In the genomic region with DNA sequence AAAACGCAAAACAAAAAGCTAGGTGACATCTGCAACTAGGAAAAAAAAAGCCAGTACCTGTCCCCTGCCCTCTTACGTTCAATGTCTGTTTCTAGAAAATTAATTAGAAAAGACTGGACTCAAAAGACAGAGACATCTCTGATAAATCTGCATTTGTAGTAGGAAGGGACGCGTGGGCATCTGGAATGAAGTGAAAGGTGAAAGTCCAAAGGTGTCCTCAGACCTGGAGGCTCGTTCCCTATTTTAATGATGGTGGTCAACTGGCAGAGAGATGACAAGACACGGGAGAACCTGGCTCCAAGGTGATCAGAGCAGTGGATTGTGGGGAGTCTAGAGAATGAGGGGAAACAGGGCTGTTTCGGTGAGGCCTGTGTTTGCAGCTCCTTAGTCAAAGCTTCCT, we compare ENCODE assay signal across 24 mouse cellular contexts.
DNase-seq lines count a peak whose midpoint lies in the region; ATAC-seq and TF ChIP-seq lines count a peak whose summit lies in the region.
"Had no signal": no experiment of that assay in that cellular context is flagged by ENCODE, and none has a peak within 500 bp of the region (broad histone marks: within the 10 kb centered on the region; RNA-seq: fewer than 3 reads in every experiment).

No protein-coding gene starts in this region.

- H3K4me1 ChIP-seq in kidney, embryonic 15.5 days: peaks cover 11% of the 10 kb centered on the region
- H3K4me1 ChIP-seq in liver, postnatal 0 days (ENCODE audit: insufficient read depth): peaks cover 14% of the 10 kb centered on the region
- peaks cover 15% of the 10 kb centered on the region for H3K4me1 ChIP-seq in liver, embryonic 12.5 days
- H3K4me1 ChIP-seq: embryonic facial prominence, embryonic 15.5 days had no signal

- H3K4me2 ChIP-seq in kidney, embryonic 15.5 days: no peak overlapping the region
- no peak overlapping the region for H3K4me2 ChIP-seq in liver, postnatal 0 days (ENCODE audit: low read depth, low read length)
- H3K4me2 ChIP-seq in liver, embryonic 12.5 days: no peak overlapping the region
- H3K4me2 ChIP-seq: embryonic facial prominence, embryonic 13.5 days; embryonic facial prominence, embryonic 15.5 days had no signal

- no peak for ATAC-seq in kidney, embryonic 15.5 days (replicated peaks; ENCODE audit: low FRiP score)
- no peak for ATAC-seq in liver, postnatal 0 days
- no peak for ATAC-seq in liver, embryonic 12.5 days
- ATAC-seq: forebrain, embryonic 14.5 days had no signal

- DNase-seq in kidney, adult 11 months: peak; percentile 37
- no peak for DNase-seq in kidney, postnatal 4 days
- peak; percentile 30 to 60 for DNase-seq in kidney, adult 8-10 months
- no peak for DNase-seq in kidney, adult 18-20 months
- peak; percentile 26 to 59 for DNase-seq in kidney, postnatal 36 days
- DNase-seq in liver, postnatal 0 days: no peak
- DNase-seq: adrenal gland, adult 2 months; adrenal gland, postnatal 10 days; adrenal gland, postnatal 25 days; cerebellum, adult 11 months; cerebellum, adult 18-20 months; cerebellum, adult 8-10 months; cerebellum, adult 9-11 months; cerebellum, postnatal 14 days; cerebellum, postnatal 36 days; embryo, embryonic 11 days had no signal

- no peak overlapping the region for H3K27ac ChIP-seq in kidney, embryonic 15.5 days
- peak overlapping the region; percentile 71; the same call in 1 of the 2 replicates for H3K27ac ChIP-seq in liver, postnatal 0 days (ENCODE audit: low read depth)
- no peak overlapping the region for H3K27ac ChIP-seq in liver, embryonic 12.5 days
- H3K27ac ChIP-seq: embryonic facial prominence, embryonic 13.5 days; embryonic facial prominence, embryonic 15.5 days; forebrain, embryonic 10.5 days; forebrain, embryonic 12.5 days had no signal

- no peaks in the 10 kb centered on the region for H3K9me3 ChIP-seq in kidney, embryonic 15.5 days (replicated peaks)
- H3K9me3 ChIP-seq in liver, postnatal 0 days (ENCODE audit: low read length): no peaks in the 10 kb centered on the region
- no peaks in the 10 kb centered on the region for H3K9me3 ChIP-seq in liver, embryonic 12.5 days (replicated peaks)
- H3K9me3 ChIP-seq: embryonic facial prominence, embryonic 13.5 days; embryonic facial prominence, embryonic 15.5 days; forebrain, embryonic 10.5 days; forebrain, embryonic 12.5 days had no signal

- H3K36me3 ChIP-seq in kidney, embryonic 15.5 days: no peaks in the 10 kb centered on the region
- H3K36me3 ChIP-seq in liver, postnatal 0 days (replicated peaks; ENCODE audit: insufficient read depth, low read length): no peaks in the 10 kb centered on the region
- H3K36me3 ChIP-seq in liver, embryonic 12.5 days: no peaks in the 10 kb centered on the region
- H3K36me3 ChIP-seq: embryonic facial prominence, embryonic 13.5 days; embryonic facial prominence, embryonic 15.5 days; forebrain, embryonic 10.5 days; forebrain, embryonic 12.5 days had no signal

- WGBS in kidney, embryonic 15.5 days: 83% methylated on average over 7 of the region's 7 CpGs
- 64% methylated on average over 7 of the region's 7 CpGs for WGBS in liver, postnatal 0 days (ENCODE audit: insufficient replicate concordance)
- 73% methylated on average over 7 of the region's 7 CpGs for WGBS in liver, embryonic 12.5 days (ENCODE audit: insufficient replicate concordance)

- H3K27me3 ChIP-seq in kidney, embryonic 15.5 days: no peaks in the 10 kb centered on the region
- no peaks in the 10 kb centered on the region for H3K27me3 ChIP-seq in liver, postnatal 0 days (ENCODE audit: insufficient read depth, low read length)
- no peaks in the 10 kb centered on the region for H3K27me3 ChIP-seq in liver, embryonic 12.5 days (replicated peaks)
- H3K27me3 ChIP-seq: embryonic facial prominence, embryonic 13.5 days; embryonic facial prominence, embryonic 15.5 days; forebrain, embryonic 12.5 days had no signal

- TF ChIP-seq CTCF in liver, postnatal 0 days (IDR thresholded peaks at IDR 0.05; ENCODE audit: low read depth): no peak

- H3K9ac ChIP-seq in kidney, embryonic 15.5 days: no peak overlapping the region
- no peak overlapping the region for H3K9ac ChIP-seq in liver, postnatal 0 days (replicated peaks)
- no peak overlapping the region for H3K9ac ChIP-seq in liver, embryonic 12.5 days
- H3K9ac ChIP-seq: embryonic facial prominence, embryonic 13.5 days; embryonic facial prominence, embryonic 15.5 days; forebrain, embryonic 12.5 days had no signal

- TF ChIP-seq EP300 in liver, postnatal 0 days (IDR thresholded peaks at IDR 0.05; ENCODE audit: low read depth): no peak

- H3K4me3 ChIP-seq in kidney, embryonic 15.5 days (replicated peaks): no peak overlapping the region
- no peak overlapping the region for H3K4me3 ChIP-seq in liver, postnatal 0 days (ENCODE audit: low read depth, low read length)
- no peak overlapping the region for H3K4me3 ChIP-seq in liver, embryonic 12.5 days
- H3K4me3 ChIP-seq: embryonic facial prominence, embryonic 13.5 days; embryonic facial prominence, embryonic 15.5 days; erythroblast, embryonic 14.5 days; forebrain, embryonic 10.5 days; forebrain, embryonic 12.5 days had no signal

Comparison
In these comparisons a context has a peak if more than half of its experiments do, and no peak if none do; other contexts are left out.
1. DNase-seq: peak in kidney, adult 11 months (single experiment), kidney, adult 8-10 months (2 of 2) and kidney, postnatal 36 days (2 of 2); none in kidney, postnatal 4 days (0 of 2), kidney, adult 18-20 months (single experiment) and liver, postnatal 0 days (single experiment).